Mouse (Mus musculus) CD8-positive naive resting alpha-beta T cell, adult 57 days (primary cell): ENCODE measurements around the gene Zfp931. TPM values are rescaled to one million over a fixed set of nuclear protein-coding genes. Genes with fewer than 3 reads are reported as not detected.

Experiments used
- total RNA-seq: library from RNA; stranded (reverse); gene quantifications from one replicate; pipeline ENCODE4 v1.2.4, GENCODE M21; 2023

Gene Zfp931
- 7.8 TPM for total RNA-seq

DNA sequence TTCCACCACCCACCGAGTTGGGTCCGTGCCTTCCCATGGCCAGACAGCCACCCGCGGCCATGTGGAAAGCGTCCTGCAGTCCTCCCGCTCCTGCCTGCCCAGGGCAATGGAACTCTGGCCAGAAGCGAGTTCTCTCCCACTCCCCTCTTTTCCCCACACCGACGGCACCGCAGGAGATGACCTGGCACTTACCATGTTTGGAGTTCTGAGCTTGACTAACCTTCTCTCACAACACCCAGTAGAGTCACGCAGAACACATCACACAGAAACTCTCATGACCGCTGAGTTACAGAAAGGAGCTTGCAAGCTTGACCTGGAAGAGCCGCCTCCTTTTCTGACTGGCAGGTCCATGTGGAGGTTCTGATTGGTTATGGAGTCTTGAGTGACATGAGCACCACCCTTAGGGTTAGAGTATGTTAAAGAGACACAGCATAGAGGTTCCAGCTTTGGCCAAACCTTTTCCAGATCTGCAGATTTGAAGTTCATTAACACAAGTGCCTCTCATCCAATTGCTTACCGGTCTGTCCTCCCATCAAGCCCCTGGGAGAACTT lies at the start of gene Zfp931:
Zfp931 (minus strand) TSS at position 311 of the 552 bp plus-strand sequence.

DNA sequence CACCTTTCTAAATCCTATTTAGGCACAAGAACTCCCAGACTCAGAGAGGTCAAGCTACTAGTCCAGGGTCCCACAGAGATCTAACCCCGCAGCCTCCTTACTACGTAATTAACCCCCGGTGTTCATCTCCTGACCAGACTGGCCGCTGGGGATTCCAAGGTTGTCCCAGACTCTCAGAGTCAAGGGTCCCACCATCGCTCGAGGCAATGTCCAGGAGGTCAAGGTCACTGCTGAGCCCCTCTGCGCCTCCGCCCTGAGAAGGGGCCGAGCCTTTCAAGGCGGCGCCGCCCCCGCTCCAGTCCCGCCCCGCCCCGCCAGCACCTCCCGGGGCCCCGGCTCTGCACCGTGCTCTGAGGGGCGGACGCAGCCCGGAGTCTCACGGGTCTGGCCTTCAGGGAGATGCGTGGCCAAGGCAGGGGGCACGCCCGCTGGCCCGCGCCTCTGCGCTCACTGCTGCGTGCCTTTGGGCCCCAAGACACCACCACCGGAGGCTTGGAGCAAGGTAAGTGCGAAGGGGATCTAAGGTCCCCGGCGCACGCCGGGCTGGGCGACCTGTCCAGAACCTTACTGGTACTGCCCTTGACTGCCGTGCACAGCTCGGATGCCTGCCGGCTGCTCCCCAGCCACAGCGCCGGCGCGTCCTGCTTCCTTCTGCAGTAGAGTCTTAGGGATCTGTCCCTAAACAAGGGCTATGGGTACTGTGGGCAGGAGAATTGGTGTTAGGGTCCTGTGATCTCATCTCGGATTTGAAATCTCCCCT lies 40.7 kb upstream of the Zfp931 start, which contains the start of gene Phactr3:
Phactr3 (plus strand) TSS at position 175 of the 760 bp plus-strand sequence.

DNA sequence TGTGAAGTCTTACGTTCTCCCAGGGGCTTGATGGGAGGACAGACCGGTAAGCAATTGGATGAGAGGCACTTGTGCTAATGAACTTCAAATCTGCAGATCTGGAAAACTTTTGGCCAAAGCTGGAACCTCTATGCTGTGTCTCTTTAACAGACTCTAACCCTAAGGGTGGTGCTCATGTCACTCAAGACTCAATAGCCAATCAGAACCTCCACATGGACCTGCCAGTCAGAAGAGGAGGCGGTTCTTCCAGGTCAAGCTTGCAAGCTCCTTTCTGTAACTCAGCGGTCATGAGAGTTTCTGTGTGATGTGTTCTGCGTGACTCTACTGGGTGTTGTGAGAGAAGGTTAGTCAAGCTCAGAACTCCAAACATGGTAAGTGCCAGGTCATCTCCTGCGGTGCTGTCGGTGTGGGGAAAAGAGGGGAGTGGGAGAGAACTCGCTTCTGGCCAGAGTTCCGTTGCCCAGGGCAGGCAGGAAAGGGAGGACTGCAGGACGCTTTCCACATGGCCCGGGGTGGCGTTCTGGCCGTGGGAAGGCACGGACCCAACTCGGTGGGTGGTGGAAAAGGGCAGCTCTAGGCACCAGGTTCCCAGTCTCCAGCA lies 55.2 kb downstream of the Zfp931 start, which contains the start of gene Zfp971:
Zfp971 (plus strand) TSS at position 274 of the 601 bp plus-strand sequence.

Other genes starting within 250 kb of the Zfp931 start
- 3.9 TPM for gene Gm14325, start 238.1 kb downstream of the Zfp931 start, total RNA-seq
- 0.40 TPM for gene Gm14327, start 181.4 kb downstream of the Zfp931 start, total RNA-seq
- gene Zfp972, start 152.9 kb downstream of the Zfp931 start, total RNA-seq, result not detected
- 8.2 TPM for gene Gm14326, start 121.2 kb downstream of the Zfp931 start, total RNA-seq
- 10.0 TPM for gene Zfp971, start 55.2 kb downstream of the Zfp931 start, total RNA-seq
- gene Phactr3, start 40.5 kb upstream of the Zfp931 start, total RNA-seq, result not detected